Mouse (Mus musculus): ENCODE results near the gene Chd9. TPM values are rescaled to one million over a fixed set of nuclear protein-coding genes. Genes with fewer than 3 reads are reported as not detected.

Gene Chd9
- polyA plus RNA-seq, 1 experiment, result 71.6 TPM

DNA sequence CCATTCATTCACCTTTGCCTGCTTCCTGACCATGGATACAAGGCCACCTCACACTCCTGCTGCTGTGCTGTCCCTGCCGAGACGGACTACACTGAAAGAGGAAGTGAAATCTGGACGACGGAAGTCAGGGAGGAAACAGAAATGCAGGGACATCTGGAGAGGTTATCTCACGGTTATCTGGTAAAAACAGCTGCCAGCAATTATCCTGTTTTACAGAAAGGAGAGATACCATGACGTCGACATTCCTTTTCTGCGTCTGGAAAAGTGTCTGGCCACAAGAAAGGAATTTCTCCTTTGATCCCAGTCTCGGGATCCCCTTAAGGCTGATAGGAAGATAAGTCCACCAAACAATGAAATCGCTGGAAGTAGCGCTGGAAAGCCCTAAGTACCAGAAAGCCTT lies 5.7 kb upstream of the Chd9 start:
- Histone ChIP-seq H3K27ac (ENCODE audit: insufficient read depth, low read length) (peak overlapping the region; percentile 39), H3K4me1 (ENCODE audit: control insufficient read depth, insufficient read depth, low read length) (peaks cover 6% of the 10 kb centered on the region), H3K9ac (ENCODE audit: low read depth, poor library complexity, severe bottlenecking) (no peak overlapping the region), H3K27me3 (ENCODE audit: control insufficient read depth, insufficient read depth, low read length, poor library complexity, severe bottlenecking) (no peaks in the 10 kb centered on the region), H3K9me3 (replicated peaks; ENCODE audit: control insufficient read depth, insufficient read depth, low read length, poor library complexity, severe bottlenecking) (0 out of 2 replicates have a peak, but pooled peaks cover 6% of the 10 kb centered on the region), H3K4me3 (ENCODE audit: low read depth, low read length) (peak overlapping the region; percentile 18; the same call in 1 of the 2 replicates), H3K36me3 (ENCODE audit: control insufficient read depth, insufficient read depth, low read length, poor library complexity, severe bottlenecking) (no peaks in the 10 kb centered on the region)
- TF ChIP-seq CTCF (IDR thresholded peaks at IDR 0.05; ENCODE audit: low read depth, low read length), result no peak
- no peak for TF ChIP-seq EP300 (IDR thresholded peaks at IDR 0.05; ENCODE audit: insufficient read depth, low read depth, low read length)
- TF ChIP-seq POLR2A (IDR thresholded peaks at IDR 0.05; ENCODE audit: insufficient read depth, low read length), result no peak

DNA sequence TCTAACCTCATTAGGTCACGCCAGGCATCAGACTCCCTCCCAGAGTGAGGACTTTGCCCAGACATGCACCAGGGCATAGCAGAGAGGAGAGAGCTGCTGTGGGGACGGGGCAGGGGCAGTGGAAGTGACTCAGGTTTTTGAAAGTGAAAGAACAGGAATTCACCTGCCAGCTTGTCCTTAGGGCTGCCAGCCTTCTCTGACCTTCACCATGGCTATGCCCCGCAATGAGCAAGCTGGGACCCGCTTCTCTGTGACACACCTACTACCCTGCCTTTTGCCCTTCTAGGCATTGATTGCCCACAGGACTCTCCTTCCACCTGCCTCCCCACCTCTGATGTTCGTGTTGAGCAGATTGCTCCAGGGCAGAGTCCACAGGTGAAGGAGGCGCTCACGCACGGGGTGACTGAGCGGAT lies 2.7 kb upstream of the Chd9 start:
- Histone ChIP-seq H3K4me1 (ENCODE audit: control insufficient read depth, insufficient read depth, low read length) (peaks cover 4% of the 10 kb centered on the region), H3K4me3 (ENCODE audit: low read depth, low read length) (peak overlapping the region; percentile 8), H3K27me3 (ENCODE audit: control insufficient read depth, insufficient read depth, low read length, poor library complexity, severe bottlenecking) (no peaks in the 10 kb centered on the region), H3K9me3 (replicated peaks; ENCODE audit: control insufficient read depth, insufficient read depth, low read length, poor library complexity, severe bottlenecking) (0 out of 2 replicates have a peak, but pooled peaks cover 6% of the 10 kb centered on the region), H3K36me3 (ENCODE audit: control insufficient read depth, insufficient read depth, low read length, poor library complexity, severe bottlenecking) (no peaks in the 10 kb centered on the region), H3K27ac (ENCODE audit: insufficient read depth, low read length) (peak overlapping the region; percentile 76), H3K9ac (ENCODE audit: low read depth, poor library complexity, severe bottlenecking) (peak overlapping the region; percentile 25)
- TF ChIP-seq CTCF (IDR thresholded peaks at IDR 0.05; ENCODE audit: low read depth, low read length), result no peak
- peak; percentile 96 for TF ChIP-seq EP300 (IDR thresholded peaks at IDR 0.05; ENCODE audit: insufficient read depth, low read depth, low read length)
- no peak for TF ChIP-seq POLR2A (IDR thresholded peaks at IDR 0.05; ENCODE audit: insufficient read depth, low read length)

DNA sequence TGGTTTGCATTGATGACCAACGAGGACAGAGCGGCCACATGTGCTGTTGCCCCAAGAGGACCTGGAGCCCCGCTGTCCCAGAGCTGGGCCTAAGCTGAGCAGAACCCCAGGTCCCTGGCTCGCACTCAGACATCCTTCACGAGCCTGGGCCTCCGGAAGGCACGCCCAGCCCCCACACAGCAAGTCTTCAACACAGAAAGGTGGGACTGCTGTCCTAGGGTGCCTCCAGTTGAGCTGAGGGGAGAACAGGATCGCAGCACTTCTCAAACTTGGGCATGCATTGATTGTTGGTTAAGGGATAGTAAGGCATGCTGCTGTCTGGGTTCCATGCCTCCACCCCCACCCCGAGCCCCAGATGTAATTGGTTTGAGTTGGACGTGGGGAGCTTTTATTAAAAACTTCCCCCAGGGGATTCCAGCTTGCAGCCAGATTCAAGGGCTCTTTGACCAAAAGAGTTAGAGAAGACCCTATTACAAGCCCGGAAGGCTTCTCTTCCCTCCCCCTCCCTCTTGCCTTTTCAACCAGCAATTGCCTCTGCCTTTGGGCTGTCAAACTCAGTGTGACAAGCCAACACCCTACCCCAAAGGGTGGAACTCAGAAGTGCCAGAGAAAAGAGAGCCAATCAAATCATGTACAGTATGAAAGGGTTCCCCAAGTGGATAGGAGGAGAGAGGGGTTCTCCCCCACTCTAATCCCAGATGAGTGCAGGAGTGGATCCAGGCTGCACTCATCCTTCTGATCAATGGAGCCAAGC lies 1.0 kb downstream of the Chd9 start:
- H3K4me1 ChIP-seq (ENCODE audit: control insufficient read depth, insufficient read depth, low read length), result peaks cover 10% of the 10 kb centered on the region
- no peaks in the 10 kb centered on the region for H3K27me3 ChIP-seq (ENCODE audit: control insufficient read depth, insufficient read depth, low read length, poor library complexity, severe bottlenecking)
- H3K36me3 ChIP-seq (ENCODE audit: control insufficient read depth, insufficient read depth, low read length, poor library complexity, severe bottlenecking), result no peaks in the 10 kb centered on the region
- TF ChIP-seq CTCF (IDR thresholded peaks at IDR 0.05; ENCODE audit: low read depth, low read length), result no peak
- no peak for TF ChIP-seq POLR2A (IDR thresholded peaks at IDR 0.05; ENCODE audit: insufficient read depth, low read length)
- TF ChIP-seq EP300 (IDR thresholded peaks at IDR 0.05; ENCODE audit: insufficient read depth, low read depth, low read length), result peak; percentile 86
- H3K4me3 ChIP-seq (ENCODE audit: low read depth, low read length), result peak overlapping the region; percentile 83
- peak overlapping the region; percentile 91 for H3K27ac ChIP-seq (ENCODE audit: insufficient read depth, low read length)
- H3K9ac ChIP-seq (ENCODE audit: low read depth, poor library complexity, severe bottlenecking), result peak overlapping the region; percentile 62
- no peaks in the 10 kb centered on the region for H3K9me3 ChIP-seq (replicated peaks; ENCODE audit: control insufficient read depth, insufficient read depth, low read length, poor library complexity, severe bottlenecking)

DNA sequence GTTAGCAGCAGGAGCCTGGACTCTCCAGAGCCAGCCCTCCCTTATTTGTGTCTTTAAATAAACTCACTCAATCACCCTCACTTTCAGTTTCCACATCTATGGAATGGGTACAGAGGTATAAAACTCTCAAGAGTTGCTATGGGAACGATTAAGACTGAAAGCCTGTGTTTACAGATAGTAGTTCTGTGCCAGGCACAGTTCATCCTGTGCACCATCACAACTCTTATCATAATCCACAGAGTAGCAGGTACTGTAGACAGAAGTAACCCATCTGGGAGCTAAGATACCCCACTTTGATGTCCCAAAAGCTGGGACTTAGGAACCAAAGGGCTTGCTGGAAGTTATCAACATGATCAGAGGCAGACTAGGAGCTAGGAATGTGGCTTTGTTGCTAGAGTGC lies 1.7 kb downstream of the Chd9 start:
- no peak for TF ChIP-seq POLR2A (IDR thresholded peaks at IDR 0.05; ENCODE audit: insufficient read depth, low read length)
- TF ChIP-seq EP300 (IDR thresholded peaks at IDR 0.05; ENCODE audit: insufficient read depth, low read depth, low read length), result no peak
- no peak for TF ChIP-seq CTCF (IDR thresholded peaks at IDR 0.05; ENCODE audit: low read depth, low read length)
- peaks cover 11% of the 10 kb centered on the region for H3K4me1 ChIP-seq (ENCODE audit: control insufficient read depth, insufficient read depth, low read length)
- H3K36me3 ChIP-seq (ENCODE audit: control insufficient read depth, insufficient read depth, low read length, poor library complexity, severe bottlenecking), result no peaks in the 10 kb centered on the region
- H3K9ac ChIP-seq (ENCODE audit: low read depth, poor library complexity, severe bottlenecking), result peak overlapping the region; percentile 62
- H3K27ac ChIP-seq (ENCODE audit: insufficient read depth, low read length), result peak overlapping the region; percentile 91
- H3K9me3 ChIP-seq (replicated peaks; ENCODE audit: control insufficient read depth, insufficient read depth, low read length, poor library complexity, severe bottlenecking), result no peaks in the 10 kb centered on the region
- no peaks in the 10 kb centered on the region for H3K27me3 ChIP-seq (ENCODE audit: control insufficient read depth, insufficient read depth, low read length, poor library complexity, severe bottlenecking)
- H3K4me3 ChIP-seq (ENCODE audit: low read depth, low read length), result peak overlapping the region; percentile 83; the same call in 1 of the 2 replicates

DNA sequence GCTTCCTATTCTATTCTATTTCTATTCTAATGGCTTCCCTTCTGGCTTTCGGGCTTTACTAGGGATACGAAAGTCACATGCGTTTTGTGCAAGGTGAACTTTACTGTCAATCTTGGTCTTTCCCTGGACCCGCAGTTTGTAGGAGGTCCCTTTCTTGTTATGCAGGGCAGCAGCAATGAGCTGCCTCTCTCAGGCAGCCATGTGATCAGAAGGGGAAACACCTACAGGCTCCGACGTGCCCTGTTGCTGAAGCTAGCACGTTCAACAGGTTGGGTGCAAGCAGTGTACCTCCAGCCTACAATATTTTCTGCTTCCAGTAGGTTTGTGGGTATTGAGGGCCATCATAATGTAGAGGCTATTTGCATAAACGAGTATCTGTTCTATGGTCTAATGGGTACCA lies 2.8 kb downstream of the Chd9 start:
- Histone ChIP-seq H3K4me3 (ENCODE audit: low read depth, low read length) (peak overlapping the region; percentile 46), H3K27me3 (ENCODE audit: control insufficient read depth, insufficient read depth, low read length, poor library complexity, severe bottlenecking) (no peaks in the 10 kb centered on the region), H3K9ac (ENCODE audit: low read depth, poor library complexity, severe bottlenecking) (peak overlapping the region; percentile 4; the same call in 1 of the 2 replicates), H3K36me3 (ENCODE audit: control insufficient read depth, insufficient read depth, low read length, poor library complexity, severe bottlenecking) (no peaks in the 10 kb centered on the region; the same call in 1 of the 2 replicates), H3K9me3 (replicated peaks; ENCODE audit: control insufficient read depth, insufficient read depth, low read length, poor library complexity, severe bottlenecking) (no peaks in the 10 kb centered on the region), H3K4me1 (ENCODE audit: control insufficient read depth, insufficient read depth, low read length) (peaks cover 9% of the 10 kb centered on the region), H3K27ac (ENCODE audit: insufficient read depth, low read length) (peak overlapping the region; percentile 91)
- TF ChIP-seq POLR2A (IDR thresholded peaks at IDR 0.05; ENCODE audit: insufficient read depth, low read length) (no peak), EP300 (IDR thresholded peaks at IDR 0.05; ENCODE audit: insufficient read depth, low read depth, low read length) (peak; percentile 99)

Measured in ES-Bruce4 (cell line).